Mouse (Mus musculus) urinary bladder, postnatal 36 days (tissue): ENCODE data around the gene Hmcn1.
A peak's percentile ranks its signal among the peaks of the same experiment; 100 is the strongest.

Source experiments
- DNase-seq, 2 experiments: peaks; one replicate each; pipeline ENCODE4 v3.0.0; 2022; ENCODE audit warnings: low spot score in 2 of 2, mixed read lengths in 1 of 2

The Hmcn1 gene

DNA sequence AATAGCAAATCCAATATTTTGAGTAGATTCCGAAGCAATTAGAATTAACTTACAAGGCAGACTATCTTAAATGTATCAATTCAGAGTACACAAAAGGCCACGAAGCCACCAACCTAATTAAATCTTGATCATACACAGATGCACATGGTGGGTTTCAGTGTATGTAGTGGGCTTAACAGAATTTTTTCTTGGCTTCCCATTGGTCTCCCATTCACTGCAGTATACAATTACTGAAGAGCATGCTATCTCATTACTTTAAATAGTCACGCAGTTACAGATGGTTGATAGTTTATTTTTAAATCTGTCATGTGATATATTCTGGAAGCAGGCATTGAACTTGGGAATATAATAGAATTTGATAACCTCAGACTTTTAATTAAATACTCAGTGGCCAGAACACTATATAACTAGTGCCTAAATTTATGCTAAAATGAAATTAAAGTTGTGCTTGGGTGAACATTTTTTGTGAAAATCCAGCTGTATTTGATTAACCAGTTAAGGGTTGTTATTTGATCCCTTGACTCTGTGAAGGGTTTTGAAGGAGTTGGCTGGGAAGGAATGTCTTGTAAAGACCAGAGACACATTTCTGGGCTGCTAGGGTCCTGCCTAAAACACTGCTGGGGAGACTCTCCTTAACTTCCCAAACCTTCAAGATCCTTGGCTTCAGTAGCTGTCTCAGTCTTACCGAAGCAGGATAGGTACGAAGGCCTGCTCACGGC lies 455.7 kb downstream of the Hmcn1 start:
- no peak for DNase-seq

DNA sequence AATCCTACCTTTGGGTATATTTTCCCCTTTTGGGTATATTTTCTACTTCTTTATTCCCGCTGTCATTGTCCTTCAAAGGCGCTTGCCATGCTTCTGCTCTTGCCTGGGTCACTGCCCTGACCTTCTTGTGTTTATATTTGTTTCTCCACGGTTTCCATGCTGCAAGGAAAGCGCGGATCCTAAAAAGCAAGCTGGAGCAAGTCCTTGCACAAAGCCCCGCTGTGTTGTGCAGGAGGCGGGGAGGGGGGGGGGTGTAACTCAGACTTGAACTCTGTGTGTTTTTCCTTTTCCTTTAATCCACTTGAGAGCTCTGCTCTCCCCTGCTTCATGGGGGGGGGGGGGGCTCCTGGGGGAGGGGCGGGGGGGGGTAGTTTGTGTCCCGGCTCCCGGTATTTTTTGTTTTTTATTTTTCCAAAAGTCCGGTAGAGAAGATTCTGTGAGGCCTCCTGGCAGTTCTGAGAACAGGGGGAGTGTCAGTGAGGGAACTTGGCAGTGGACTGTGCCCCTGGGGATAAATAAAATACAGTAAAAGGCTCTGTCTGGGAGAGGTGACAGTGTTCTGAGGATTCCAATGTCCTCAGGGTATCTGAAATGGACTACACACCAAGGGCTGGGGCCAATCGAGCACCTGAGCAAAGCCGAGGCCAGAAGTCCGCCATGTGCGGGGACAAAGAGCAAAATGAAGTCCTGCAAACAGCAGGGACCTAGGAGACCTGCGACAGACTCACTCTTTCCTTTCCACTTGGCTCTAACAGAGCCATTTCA lies 457.3 kb downstream of the Hmcn1 start:
- DNase-seq, result peak in 1 of 2 experiments; percentile 5

DNA sequence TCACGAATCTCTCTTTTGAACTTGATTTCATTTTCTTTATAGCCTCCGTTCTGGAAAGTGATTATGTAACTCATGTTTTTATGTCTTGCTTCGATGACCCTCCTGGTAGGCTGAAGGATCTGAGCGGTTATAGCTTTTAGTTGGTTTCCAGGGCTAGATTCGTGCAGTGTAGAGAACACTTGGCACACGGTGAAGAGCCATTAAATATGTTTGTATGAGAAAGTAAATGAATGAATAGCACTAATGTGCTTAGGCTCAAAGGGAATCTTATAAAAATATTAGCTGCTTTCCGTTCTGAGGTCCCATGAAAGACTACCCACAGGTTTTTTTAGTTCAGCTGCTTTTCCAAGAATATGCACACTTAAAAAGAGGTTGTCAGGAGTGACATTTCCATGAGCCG lies 458.6 kb downstream of the Hmcn1 start:
- no peak for DNase-seq

DNA sequence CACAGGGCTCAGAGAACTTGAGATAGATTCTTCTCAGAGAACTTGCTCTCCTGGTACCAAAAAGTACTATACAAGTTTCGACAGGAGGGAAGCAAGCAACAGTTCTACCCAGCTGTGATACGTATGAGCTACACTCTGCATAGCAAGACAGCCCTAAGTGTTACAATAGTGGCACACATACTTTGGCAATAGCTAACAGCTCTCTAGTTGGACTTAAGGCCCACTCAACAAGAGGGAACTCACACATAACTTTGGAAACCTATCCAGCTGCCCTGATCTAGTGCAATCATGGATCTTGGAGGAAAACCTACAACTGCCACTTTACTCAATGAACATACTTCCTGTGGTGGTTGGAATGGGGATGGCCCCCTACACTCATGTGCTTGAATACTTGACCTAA lies 480.2 kb downstream of the Hmcn1 start:
- no peak for DNase-seq
